Mouse (Mus musculus) T-helper 17 cell (primary cell): ENCODE measurements around the gene Lrriq4.
"Not testable (repeated sequence)": the region's sequence is repeated elsewhere in the genome, so short reads cannot be mapped to it uniquely, and the experiment has no call there.

Experiments
- in situ Hi-C, 2 experiments: fragments of 300-600 bp; cut with MboI, MseI; formaldehyde crosslinking; loops; 1 replicate in 1 of 2; 2 replicates in 1 of 2; pipeline ENCODE4 v1.15.1; 2025; ENCODE audit warnings: high pct_unique_total_duplicates in 2 of 2

The Lrriq4 gene

GRCm38 (mm10) chr3:30655937-30656336 lies 11.6 kb downstream of the Lrriq4 start:
- in situ Hi-C loops: no loop called here

GRCm38 (mm10) chr3:30658486-30658885 lies 14.2 kb downstream of the Lrriq4 start:
- in situ Hi-C loops: no loop called here

GRCm38 (mm10) chr3:30683190-30683589 lies 38.9 kb downstream of the Lrriq4 start:
- in situ Hi-C loops: no loop called here

DNA sequence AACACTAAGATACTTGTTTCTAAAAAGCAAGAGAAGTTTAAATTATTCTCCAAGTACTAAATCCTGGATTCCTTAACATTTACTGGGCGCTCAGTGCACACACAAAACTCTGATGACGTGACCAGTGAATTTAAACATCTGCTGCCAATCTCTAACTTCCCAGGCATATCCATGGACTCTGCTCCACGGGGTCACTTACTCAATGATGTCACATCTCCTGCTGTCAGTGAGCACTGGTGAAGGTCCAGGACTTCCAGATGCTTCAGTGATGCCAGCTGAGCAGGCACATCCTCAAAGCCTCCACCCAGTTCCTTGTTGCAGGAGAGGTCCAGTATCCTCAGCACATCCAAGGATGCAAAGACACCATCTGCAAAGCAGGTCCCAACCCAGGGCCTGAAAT lies 42.9 kb downstream of the Lrriq4 start:
- in situ Hi-C loops: no loop called here

GRCm38 (mm10) chr3:30690976-30691375 lies 46.7 kb downstream of the Lrriq4 start:
- in situ Hi-C loops: no loop called here

DNA sequence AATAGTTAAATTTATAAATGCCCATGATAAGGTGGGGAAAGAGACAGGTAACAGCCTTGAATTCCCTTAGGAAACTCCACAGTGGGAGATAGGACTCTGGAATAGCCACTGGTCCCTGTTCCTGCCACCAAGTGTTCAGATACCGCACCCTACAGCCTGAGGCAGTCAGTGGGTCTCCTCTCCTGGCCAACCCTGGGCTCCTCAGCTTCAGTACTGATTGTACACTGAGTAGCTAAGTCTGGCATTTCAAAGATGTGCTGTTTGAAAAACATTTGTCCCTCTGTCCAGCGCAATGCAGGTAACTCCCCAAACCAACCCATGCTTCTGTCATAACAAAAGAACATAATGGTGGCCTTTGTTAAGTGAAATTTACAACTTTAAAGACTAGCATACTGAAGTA lies 51.4 kb downstream of the Lrriq4 start:
- in situ Hi-C loops: no loop called here

DNA sequence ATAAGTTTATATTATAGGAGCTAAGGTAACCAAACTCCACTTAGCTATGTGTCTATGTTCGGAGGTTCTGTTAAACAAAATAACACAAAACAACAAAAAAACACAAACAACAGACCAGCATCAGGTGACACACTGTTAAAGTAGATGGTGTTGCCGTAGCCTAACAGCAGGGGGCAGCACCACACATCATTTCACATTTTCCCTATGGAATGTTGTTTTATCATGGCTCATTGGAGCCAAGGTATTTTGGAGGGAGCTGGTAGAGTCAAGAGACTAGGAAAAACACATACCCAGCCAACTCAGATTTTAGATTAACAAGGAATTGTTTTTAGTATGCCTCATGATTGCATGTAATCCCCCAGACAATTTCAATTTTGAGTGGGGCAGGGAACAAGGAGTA lies 52.0 kb downstream of the Lrriq4 start:
- in situ Hi-C loops: no loop called here

GRCm38 (mm10) chr3:30697891-30698290 lies 53.6 kb downstream of the Lrriq4 start:
- in situ Hi-C loops: no loop called here

- in situ Hi-C loops: not testable (repeated sequence)
Measured at GRCm38 (mm10) chr3:30699711-30700505, 55.6 kb downstream of the Lrriq4 start, which contains the start of gene Lrrc31. Gene Lrrc31 (minus strand): TSS chr3:30699843.

- in situ Hi-C loops: no loop called here
Measured at GRCm38 (mm10) chr3:30705977-30706376, 61.7 kb downstream of the Lrriq4 start.

DNA sequence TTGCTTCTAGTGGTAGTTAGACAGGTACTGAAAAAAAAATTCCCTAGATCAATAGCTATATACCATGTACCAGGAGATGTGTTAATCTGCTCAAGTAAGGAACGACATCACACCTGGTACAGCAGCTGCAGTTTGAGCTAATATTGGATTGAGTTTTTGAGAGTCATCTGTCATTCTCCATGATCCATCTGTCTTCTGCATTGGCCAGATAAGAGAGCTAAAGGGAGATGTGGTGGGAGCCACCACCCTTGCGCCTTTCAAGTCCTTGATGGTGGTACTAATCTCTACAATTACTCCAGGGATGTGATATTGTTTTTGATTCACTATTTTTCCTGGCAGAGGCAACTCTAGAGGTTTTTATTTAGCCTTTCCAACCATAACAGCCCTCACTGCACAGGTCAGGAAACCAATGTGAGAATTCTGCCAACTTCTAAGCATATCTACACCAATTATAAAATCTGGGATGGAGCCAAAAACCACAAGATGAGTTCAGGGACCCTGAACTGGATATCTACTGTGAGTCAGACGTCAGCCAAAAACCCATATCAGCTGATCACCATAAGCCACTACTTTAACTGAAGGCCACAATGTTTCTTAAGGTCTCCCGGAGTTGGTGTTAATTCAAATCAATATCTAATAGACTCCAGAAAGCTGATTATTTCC lies 62.4 kb downstream of the Lrriq4 start:
- in situ Hi-C loops: no loop called here

DNA sequence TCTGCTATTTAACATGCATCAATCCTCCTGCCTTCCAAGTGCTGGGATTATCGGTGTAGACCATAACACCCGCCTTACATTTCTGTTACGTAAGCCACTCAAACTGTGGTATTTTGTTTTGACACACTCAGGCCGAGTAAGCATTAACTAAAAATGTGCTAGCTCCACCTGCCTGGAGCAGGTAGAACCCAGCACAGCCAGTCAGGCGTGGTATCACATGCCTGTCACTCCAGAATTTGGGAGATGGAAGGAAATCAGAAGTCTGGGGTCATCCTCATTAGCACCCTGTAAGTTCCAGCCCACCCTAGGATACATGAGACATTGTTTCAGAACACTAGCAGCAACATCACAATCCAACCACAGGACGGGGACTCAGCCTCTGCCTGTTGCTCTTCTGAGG lies 65.9 kb downstream of the Lrriq4 start:
- in situ Hi-C loops: no loop called here

DNA sequence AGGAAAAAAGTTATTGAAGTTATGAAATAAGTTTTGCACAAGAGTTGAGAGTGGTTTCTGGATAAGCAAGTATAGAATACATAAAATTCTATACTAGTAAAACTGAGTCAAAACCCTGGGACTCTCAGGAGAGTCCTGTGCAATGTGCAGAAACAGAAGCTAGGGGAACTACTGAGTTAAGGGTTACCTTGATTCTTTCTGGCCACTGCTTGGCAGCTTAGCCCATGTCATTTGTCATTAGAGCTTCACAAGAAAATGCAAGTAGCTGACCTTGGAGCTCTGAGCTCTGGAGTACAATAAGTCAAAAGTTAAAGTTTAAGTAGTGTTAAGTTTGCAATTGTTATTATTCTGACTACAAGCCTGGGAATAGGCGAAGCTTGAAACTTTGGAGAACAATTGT lies 69.0 kb downstream of the Lrriq4 start:
- in situ Hi-C loops: no loop called here

DNA sequence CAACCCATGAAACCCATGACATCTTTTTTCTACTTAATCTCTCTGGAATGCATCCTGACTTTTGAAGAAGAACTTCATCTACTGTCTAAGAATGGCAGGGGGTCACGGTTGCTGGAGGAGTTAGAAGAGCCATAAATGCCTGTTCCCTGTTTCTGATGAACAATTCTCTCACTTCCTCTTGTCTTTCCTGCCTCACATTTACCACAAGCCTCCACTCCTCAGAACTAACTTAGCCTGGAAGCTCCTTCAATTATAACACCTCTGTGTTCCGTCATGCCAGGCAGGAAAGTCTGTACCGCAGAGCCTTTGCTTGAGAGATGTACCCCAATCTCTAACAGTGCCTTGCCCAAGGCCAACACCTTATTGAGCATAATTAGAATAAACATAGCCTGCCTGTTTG lies 74.3 kb downstream of the Lrriq4 start:
- in situ Hi-C loops: no loop called here
